Mouse (Mus musculus) hindbrain, embryonic 15.5 days (tissue): ENCODE measurements around the gene Ces1e. TPM values are rescaled to one million over a fixed set of nuclear protein-coding genes. Genes with fewer than 3 reads are reported as not detected.

Experiments
- ATAC-seq: fragments of 200-750 bp; cut with Nextera tagmentation; 2 replicates; pipeline ENCODE4 v1.8.0; 2017; ENCODE audit warnings: low read depth, moderate number of reproducible peaks, moderate TSS enrichment; ENCODE audit not compliant: low FRiP score
- H3K27ac ChIP-seq: fragments of 300-500 bp; sonication (generic); replicated peaks from 2 replicates; pipeline ENCODE4 v1.5.1; 2015; ENCODE audit warnings: mild to moderate bottlenecking, inconsistent platforms
- H3K27me3 ChIP-seq: fragments of 300-500 bp; sonication (generic); 2 replicates; pipeline ENCODE4 v1.6.1; 2015; ENCODE audit warnings: control low read depth, inconsistent platforms
- H3K36me3 ChIP-seq: fragments of 300-500 bp; sonication (generic); 2 replicates; pipeline ENCODE4 v1.6.1; 2015; ENCODE audit warnings: control low read depth, inconsistent platforms
- H3K4me1 ChIP-seq: fragments of 300-500 bp; sonication (generic); replicated peaks from 2 replicates; pipeline ENCODE4 v1.6.1; 2015; ENCODE audit warnings: control low read depth, inconsistent platforms
- H3K4me2 ChIP-seq: fragments of 300-500 bp; sonication (generic); 2 replicates; pipeline ENCODE4 v1.6.1; 2015; ENCODE audit warnings: moderate library complexity, mild to moderate bottlenecking, inconsistent platforms
- H3K4me3 ChIP-seq: fragments of 300-500 bp; sonication (generic); 2 replicates; pipeline ENCODE4 v1.5.1; 2015; ENCODE audit warnings: mild to moderate bottlenecking, inconsistent platforms
- H3K9ac ChIP-seq: fragments of 300-500 bp; sonication (generic); 2 replicates; pipeline ENCODE4 v1.6.1; 2015; ENCODE audit warnings: inconsistent platforms
- H3K9me3 ChIP-seq: fragments of 300-500 bp; sonication (generic); 2 replicates; pipeline ENCODE4 v1.6.1; 2016; ENCODE audit warnings: control low read depth, inconsistent platforms
- WGBS: fragments of 180-500 bp; shearing (Covaris S2); methylation state at CpG from one replicate; pipeline ENCODE4 v1.1.7; 2015; 5-methylcytosine and 5-hydroxymethylcytosine counted together
- polyA plus RNA-seq: library from polyadenylated mRNA; unstranded; fragments of >200 nt; fragmentation: Nextera tagmentation; extraction: Ambion mirVana; gene quantifications from 2 replicates; pipeline ENCODE4 v1.2.1, GENCODE M21; 2015

The Ces1e gene
- polyA plus RNA-seq, 1 experiment from 2014 or later, result not detected

GRCm38 (mm10) chr8:93171846-93172590 lies 57.4 kb downstream of the Ces1e start:
- H3K36me3 ChIP-seq, result no peaks in the 10 kb centered on the region
- H3K9ac ChIP-seq, result no peak overlapping the region
- 38% methylated on average over 1 of the region's 1 CpGs for WGBS
- H3K4me1 ChIP-seq, result no peaks in the 10 kb centered on the region
- H3K4me2 ChIP-seq, result no peak overlapping the region
- ATAC-seq, result no peak
- no peaks in the 10 kb centered on the region for H3K27me3 ChIP-seq
- H3K4me3 ChIP-seq, result no peak overlapping the region
- H3K9me3 ChIP-seq, result no peaks in the 10 kb centered on the region
- no peak overlapping the region for H3K27ac ChIP-seq

DNA sequence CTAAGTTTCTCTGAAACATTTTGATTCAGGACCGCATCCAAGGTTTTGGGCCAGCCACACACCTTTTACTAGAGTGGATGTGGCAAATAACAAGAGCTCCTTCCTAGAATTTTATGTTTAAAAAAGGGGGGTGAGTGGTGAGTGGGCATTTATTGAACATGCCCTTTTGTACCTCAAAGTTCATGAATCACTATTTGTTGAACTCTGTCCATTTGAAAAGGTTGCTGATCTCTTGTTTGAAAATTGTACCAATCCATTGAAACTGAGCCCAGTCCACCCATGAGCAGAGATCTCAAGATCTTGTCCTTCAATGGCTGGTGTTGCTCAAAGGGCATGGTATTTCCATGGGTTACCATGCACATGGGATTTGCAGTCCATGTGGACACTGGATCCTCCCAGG lies 66.1 kb downstream of the Ces1e start:
- Histone ChIP-seq H3K36me3 (no peaks in the 10 kb centered on the region), H3K4me2 (no peak overlapping the region), H3K27me3 (no peaks in the 10 kb centered on the region), H3K9me3 (no peaks in the 10 kb centered on the region), H3K4me3 (no peak overlapping the region), H3K27ac (no peak overlapping the region), H3K9ac (no peak overlapping the region), H3K4me1 (no peaks in the 10 kb centered on the region)
- WGBS, result 97% methylated on average over 1 of the region's 1 CpGs
- no peak for ATAC-seq

GRCm38 (mm10) chr8:93151401-93151800 lies 78.0 kb downstream of the Ces1e start:
- Histone ChIP-seq H3K4me3 (no peak overlapping the region), H3K27ac (no peak overlapping the region), H3K36me3 (no peaks in the 10 kb centered on the region), H3K27me3 (no peaks in the 10 kb centered on the region), H3K4me1 (no peaks in the 10 kb centered on the region), H3K4me2 (no peak overlapping the region), H3K9ac (no peak overlapping the region), H3K9me3 (no peaks in the 10 kb centered on the region)
- no peak for ATAC-seq
- 88% methylated on average over 1 of the region's 1 CpGs for WGBS

Other genes starting within 250 kb of the Ces1e start
- not detected in 2 replicates for gene Ces1a, start 181.4 kb downstream of the Ces1e start, polyA plus RNA-seq
- not detected in 2 replicates for gene Ces1b, start 149.6 kb downstream of the Ces1e start, polyA plus RNA-seq
- gene Ces1c, start 98.3 kb downstream of the Ces1e start, polyA plus RNA-seq, result not detected in 2 replicates
- 0.10 and 0.17 TPM in 2 replicates for gene Ces1d, start 31.8 kb downstream of the Ces1e start, polyA plus RNA-seq
- not detected in 2 replicates for gene Ces1f, start 50.1 kb upstream of the Ces1e start, polyA plus RNA-seq
- not detected in 2 replicates for gene Ces1g, start 107.7 kb upstream of the Ces1e start, polyA plus RNA-seq
- gene Ces1h, start 150.1 kb upstream of the Ces1e start, polyA plus RNA-seq, result not detected in 2 replicates